Comparison of ENCODE assay signal across 8 mouse cellular contexts in genomic region chr13:95389866-95390865, GRCm38 (mm10). TPM values are rescaled to one million over a fixed set of nuclear protein-coding genes. Genes with fewer than 3 reads are reported as not detected.
DNase-seq lines count a peak whose midpoint lies in the region; ATAC-seq and TF ChIP-seq lines count a peak whose summit lies in the region.

No protein-coding gene starts in this region.

- H3K4me1 ChIP-seq in MEL (ENCODE audit: control insufficient read depth in 1 of 2, insufficient read depth in 2 of 2, low read length in 2 of 2), result no peaks in the 10 kb centered on the region
- H3K4me1 ChIP-seq in forebrain, postnatal 0 days (ENCODE audit: insufficient read depth), result no peaks in the 10 kb centered on the region
- peaks cover 18% of the 10 kb centered on the region; the same call in 1 of the 2 replicates for H3K4me1 ChIP-seq in hindbrain, embryonic 10.5 days (replicated peaks)
- H3K4me1 ChIP-seq in lung, embryonic 16.5 days (replicated peaks; ENCODE audit: control insufficient read depth, insufficient read depth, low read length), result no peaks in the 10 kb centered on the region

- peak overlapping the region; percentile 8; the same call in 1 of the 2 replicates for H3K4me2 ChIP-seq in forebrain, postnatal 0 days (ENCODE audit: low read depth)
- H3K4me2 ChIP-seq in lung, embryonic 16.5 days (ENCODE audit: low read depth, low read length), result peak overlapping the region; percentile 47

- peak; percentile 81 for DNase-seq in MEL (ENCODE audit: low read depth, low spot score)
- DNase-seq in cerebellum, adult 18-20 months, result peak; percentile 73 to 74
- DNase-seq in forebrain, postnatal 0 days, result peak; percentile 93
- peak; percentile 79 for DNase-seq in hindbrain, embryonic 10.5 days (ENCODE audit: low spot score)
- DNase-seq in layer of hippocampus, adult 8-10 months (ENCODE audit: low spot score in 2 of 2), result peak; percentile 51 to 81
- DNase-seq in ovary, postnatal 14 days (ENCODE audit: low spot score), result peak; percentile 73
- peak; percentile 83 for DNase-seq in thymus, postnatal 0 days (ENCODE audit: low spot score)

- H3K9ac ChIP-seq in MEL (ENCODE audit: control insufficient read depth, low read depth, low read length, poor library complexity, severe bottlenecking), result no peak overlapping the region
- H3K9ac ChIP-seq in forebrain, postnatal 0 days, result 0 out of 2 replicates have a peak overlapping the region, but pooled peaks have one; percentile 14
- peak overlapping the region; percentile 52 for H3K9ac ChIP-seq in lung, embryonic 16.5 days (ENCODE audit: low read length)

- no peaks in the 10 kb centered on the region for H3K79me2 ChIP-seq in MEL (ENCODE audit: control insufficient read depth, insufficient read depth, low read length, poor library complexity)

- ATAC-seq in forebrain, postnatal 0 days, result peak; percentile 86
- peak; percentile 68 for ATAC-seq in lung, embryonic 16.5 days (ENCODE audit: low read depth)

- TF ChIP-seq RAD21 in MEL (IDR thresholded peaks at IDR 0.05; ENCODE audit: low read depth, low read length), result peak; percentile 91

- 34% methylated on average over 24 of the region's 24 CpGs for WGBS in forebrain, postnatal 0 days
- 32% methylated on average over 24 of the region's 24 CpGs for WGBS in hindbrain, embryonic 10.5 days
- WGBS in lung, embryonic 16.5 days, result 25% methylated on average over 24 of the region's 24 CpGs

- no peak overlapping the region for H3K27ac ChIP-seq in MEL (ENCODE audit: control insufficient read depth, low read depth, low read length)
- H3K27ac ChIP-seq in forebrain, postnatal 0 days (ENCODE audit: low read depth, low read length), result no peak overlapping the region
- no peak overlapping the region; the same call in 1 of the 2 replicates for H3K27ac ChIP-seq in hindbrain, embryonic 10.5 days
- H3K27ac ChIP-seq in lung, embryonic 16.5 days (ENCODE audit: low read length), result 0 out of 2 replicates have a peak overlapping the region, but pooled peaks have one; percentile 19

- no peak for TF ChIP-seq EP300 in MEL (IDR thresholded peaks at IDR 0.05; ENCODE audit: low read depth in 1 of 2, low read length in 2 of 2)

- H3K36me3 ChIP-seq in MEL (ENCODE audit: control insufficient read depth in 1 of 2, insufficient read depth in 2 of 2, low read length in 2 of 2), result no peaks in the 10 kb centered on the region
- H3K36me3 ChIP-seq in forebrain, postnatal 0 days (ENCODE audit: insufficient read depth), result no peaks in the 10 kb centered on the region
- H3K36me3 ChIP-seq in hindbrain, embryonic 10.5 days, result no peaks in the 10 kb centered on the region
- no peaks in the 10 kb centered on the region for H3K36me3 ChIP-seq in lung, embryonic 16.5 days (ENCODE audit: control insufficient read depth, insufficient read depth, low read length)

- H3K4me3 ChIP-seq in MEL (ENCODE audit: control insufficient read depth in 1 of 2, insufficient read depth in 1 of 2, low read depth in 2 of 2, low read length in 2 of 2), result no peak overlapping the region
- H3K4me3 ChIP-seq in forebrain, postnatal 0 days (ENCODE audit: low read depth, low read length), result no peak overlapping the region
- no peak overlapping the region for H3K4me3 ChIP-seq in hindbrain, embryonic 10.5 days
- H3K4me3 ChIP-seq in lung, embryonic 16.5 days (ENCODE audit: low read length), result peak overlapping the region; percentile 28

- TF ChIP-seq CTCF in MEL (IDR thresholded peaks at IDR 0.05 in 2 of 3, conservative IDR thresholded peaks at IDR 0.05 in 1 of 3; ENCODE audit: control insufficient read depth in 1 of 3, insufficient read depth in 1 of 3, low read depth in 2 of 3, low read length in 3 of 3, poor library complexity in 1 of 3, severe bottlenecking in 1 of 3), result peak; percentile 74 to 95 (median 88)
- TF ChIP-seq CTCF in forebrain, postnatal 0 days (IDR thresholded peaks at IDR 0.05; ENCODE audit: low read depth), result peak; percentile 91

- H3K27me3 ChIP-seq in MEL (ENCODE audit: control insufficient read depth in 1 of 2, insufficient read depth in 2 of 2, low read length in 2 of 2), result no peaks in the 10 kb centered on the region
- H3K27me3 ChIP-seq in forebrain, postnatal 0 days (ENCODE audit: insufficient read depth, low read length), result no peaks in the 10 kb centered on the region
- H3K27me3 ChIP-seq in hindbrain, embryonic 10.5 days (ENCODE audit: insufficient read depth, poor library complexity, severe bottlenecking), result no peaks in the 10 kb centered on the region
- no peaks in the 10 kb centered on the region for H3K27me3 ChIP-seq in lung, embryonic 16.5 days (ENCODE audit: control insufficient read depth, insufficient read depth, low read depth, low read length)

- TF ChIP-seq POLR2A in MEL (IDR thresholded peaks at IDR 0.05; ENCODE audit: control insufficient read depth in 1 of 2, insufficient read depth in 1 of 2, low read depth in 1 of 2, low read length in 2 of 2, poor library complexity in 1 of 2), result no peak

- no peaks in the 10 kb centered on the region for H3K9me3 ChIP-seq in MEL (replicated peaks; ENCODE audit: insufficient read depth, low read length)
- no peaks in the 10 kb centered on the region for H3K9me3 ChIP-seq in forebrain, postnatal 0 days (ENCODE audit: low read length)
- peaks cover 1% of the 10 kb centered on the region for H3K9me3 ChIP-seq in hindbrain, embryonic 10.5 days
- peaks cover under 1% of the 10 kb centered on the region; the same call in 1 of the 2 replicates for H3K9me3 ChIP-seq in lung, embryonic 16.5 days (ENCODE audit: control insufficient read depth, low read length)

TF ChIP-seq in MEL, 35 proteins besides CTCF, POLR2A, EP300 and RAD21:
- TF ChIP-seq MYC (IDR thresholded peaks at IDR 0.05; ENCODE audit: low read depth, low read length) (0 out of 2 replicates have a peak, but pooled peaks have one; percentile 34), MXI1 (IDR thresholded peaks at IDR 0.05; ENCODE audit: low read depth, low read length) (no peak), ETS1 (IDR thresholded peaks at IDR 0.05; ENCODE audit: low read depth, low read length) (no peak), ZC3H11A (IDR thresholded peaks at IDR 0.05; ENCODE audit: low read depth, low read length) (peak; percentile 96), SMC3 (IDR thresholded peaks at IDR 0.05; ENCODE audit: low read depth, low read length) (peak; percentile 99), ELF1 (IDR thresholded peaks at IDR 0.05; ENCODE audit: low read depth, low read length) (no peak), MAX (IDR thresholded peaks at IDR 0.05; ENCODE audit: low read length) (peak; percentile 31; the same call in 1 of the 2 replicates)

RNA-seq across cellular contexts. Expression of gene Aggf1, which starts 15.0 kb away (rescaled TPM):
- total RNA-seq in MEL (2012; rRNA removed), result 46.1 and 55.1 TPM in 2 replicates
- polyA plus RNA-seq in MEL (2012; ENCODE audit: insufficient read depth in 1 of 2, insufficient read length in 2 of 2, low read depth in 1 of 2, low replicate concordance in 2 of 2, missing spikeins in 1 of 2), result 10 to 100 TPM; 50.5 to 74.5 TPM
- total RNA-seq in forebrain, postnatal 0 days (2014; rRNA removed), result 34.3 and 36.5 TPM in 2 replicates
- polyA plus RNA-seq in forebrain, postnatal 0 days (2015; fragmentation: Nextera tagmentation; extraction: Ambion mirVana), result 31.0 and 32.8 TPM in 2 replicates
- polyA plus RNA-seq in hindbrain, embryonic 10.5 days (2016; fragmentation: Nextera tagmentation; extraction: Ambion mirVana), result 37.4 and 39.9 TPM in 2 replicates
- 10 to 100 TPM; 43.5 to 49.1 (median 46.5) TPM for total RNA-seq in layer of hippocampus, adult 8-10 months (2022)
- 27.0 and 28.5 TPM in 2 replicates for polyA plus RNA-seq in lung, embryonic 16.5 days (2015; fragmentation: Nextera tagmentation; extraction: Ambion mirVana)
- 36.3 and 36.8 TPM in 2 replicates for polyA plus RNA-seq in thymus, postnatal 0 days (2015; fragmentation: Nextera tagmentation; extraction: Ambion mirVana)

RNA-seq across cellular contexts. Expression of gene Crhbp, which starts 54.6 kb away (rescaled TPM):
- total RNA-seq in MEL (2012; rRNA removed), result not detected in 2 replicates
- polyA plus RNA-seq in MEL (2012; ENCODE audit: insufficient read depth in 1 of 2, insufficient read length in 2 of 2, low read depth in 1 of 2, low replicate concordance in 2 of 2, missing spikeins in 1 of 2), result not detected
- 4.5 and 4.6 TPM in 2 replicates for total RNA-seq in forebrain, postnatal 0 days (2014; rRNA removed)
- polyA plus RNA-seq in forebrain, postnatal 0 days (2015; fragmentation: Nextera tagmentation; extraction: Ambion mirVana), result 5.1 and 5.5 TPM in 2 replicates
- polyA plus RNA-seq in hindbrain, embryonic 10.5 days (2016; fragmentation: Nextera tagmentation; extraction: Ambion mirVana), result 0.52 and 1.5 TPM in 2 replicates
- total RNA-seq in layer of hippocampus, adult 8-10 months (2022), result 10 to 100 TPM; 21.5 to 31.6 (median 22.9) TPM
- 0.18 TPM in 1 of 2 replicates, not detected in the other for polyA plus RNA-seq in lung, embryonic 16.5 days (2015; fragmentation: Nextera tagmentation; extraction: Ambion mirVana)
- polyA plus RNA-seq in thymus, postnatal 0 days (2015; fragmentation: Nextera tagmentation; extraction: Ambion mirVana), result 3.6 and 4.2 TPM in 2 replicates
